ENCODE assay signal across 15 mouse cellular contexts in genomic region chr17:86214285-86214684, GRCm38 (mm10). TPM values are rescaled to one million over a fixed set of nuclear protein-coding genes. Genes with fewer than 3 reads are reported as not detected.
DNase-seq lines count a peak whose midpoint lies in the region; ATAC-seq and TF ChIP-seq lines count a peak whose summit lies in the region.
"Had no signal": no experiment of that assay in that cellular context is flagged by ENCODE, and none has a peak within 500 bp of the region (broad histone marks: within the 10 kb centered on the region; RNA-seq: fewer than 3 reads in every experiment).

No protein-coding gene starts in this region.

- H3K27me3 ChIP-seq in hindbrain, embryonic 13.5 days, result no peaks in the 10 kb centered on the region
- no peaks in the 10 kb centered on the region for H3K27me3 ChIP-seq in hindbrain, embryonic 10.5 days (ENCODE audit: insufficient read depth, poor library complexity, severe bottlenecking)
- no peaks in the 10 kb centered on the region for H3K27me3 ChIP-seq in midbrain, embryonic 14.5 days (ENCODE audit: control insufficient read depth, insufficient read depth, low read length)
- H3K27me3 ChIP-seq: heart, embryonic 12.5 days; neural tube, embryonic 12.5 days had no signal

- no peak overlapping the region for H3K9ac ChIP-seq in hindbrain, embryonic 13.5 days
- no peak overlapping the region for H3K9ac ChIP-seq in ES-E14 (ENCODE audit: insufficient read depth, low read depth, low read length, poor library complexity, severe bottlenecking)
- H3K9ac ChIP-seq in midbrain, embryonic 14.5 days (replicated peaks; ENCODE audit: low read length), result no peak overlapping the region
- H3K9ac ChIP-seq: heart, embryonic 12.5 days; neural tube, embryonic 12.5 days had no signal

- H3K4me1 ChIP-seq in hindbrain, embryonic 13.5 days (replicated peaks), result peaks cover 8% of the 10 kb centered on the region
- H3K4me1 ChIP-seq in hindbrain, embryonic 10.5 days (replicated peaks), result 0 out of 2 replicates have a peak, but pooled peaks cover 3% of the 10 kb centered on the region
- peaks cover 0 to 3% of the 10 kb centered on the region in 2 experiments; a peak in 1 of 4 replicates for H3K4me1 ChIP-seq in ES-E14 (ENCODE audit: control insufficient read depth in 2 of 2, insufficient read depth in 2 of 2, low read length in 2 of 2, poor library complexity in 1 of 2)
- no peaks in the 10 kb centered on the region for H3K4me1 ChIP-seq in midbrain, embryonic 14.5 days (ENCODE audit: control insufficient read depth, insufficient read depth, low read length)
- H3K4me1 ChIP-seq: neural tube, embryonic 12.5 days had no signal

- H3K4me2 ChIP-seq in hindbrain, embryonic 13.5 days, result no peak overlapping the region
- no peak overlapping the region for H3K4me2 ChIP-seq in midbrain, embryonic 14.5 days (ENCODE audit: low read length)
- H3K4me2 ChIP-seq: heart, embryonic 12.5 days; liver, embryonic 11.5 days; neural tube, embryonic 12.5 days had no signal

- no peak for ATAC-seq in hindbrain, embryonic 13.5 days (ENCODE audit: low FRiP score)
- ATAC-seq in midbrain, embryonic 14.5 days (ENCODE audit: low FRiP score, low TSS enrichment), result no peak

- in situ Hi-C loops in ES-E14 (cut with MboI; ENCODE audit: low sequenced_read_pairs in 2 of 2, unreplicated experiment in 2 of 2), result no loop called here

- no peaks in the 10 kb centered on the region for H3K9me3 ChIP-seq in hindbrain, embryonic 13.5 days
- H3K9me3 ChIP-seq in hindbrain, embryonic 10.5 days, result no peaks in the 10 kb centered on the region
- no peaks in the 10 kb centered on the region for H3K9me3 ChIP-seq in ES-E14 (ENCODE audit: control insufficient read depth, insufficient read depth, low read depth, low read length)
- no peaks in the 10 kb centered on the region for H3K9me3 ChIP-seq in midbrain, embryonic 14.5 days (ENCODE audit: control insufficient read depth, low read length)
- H3K9me3 ChIP-seq: heart, embryonic 12.5 days; neural tube, embryonic 12.5 days had no signal

- H3K27ac ChIP-seq in hindbrain, embryonic 13.5 days, result peak overlapping the region; percentile 73
- no peak overlapping the region for H3K27ac ChIP-seq in hindbrain, embryonic 10.5 days
- no peak overlapping the region for H3K27ac ChIP-seq in ES-E14 (ENCODE audit: insufficient read depth, low read depth, low read length, poor library complexity, severe bottlenecking)
- H3K27ac ChIP-seq in midbrain, embryonic 14.5 days (replicated peaks; ENCODE audit: low read depth, low read length), result no peak overlapping the region
- H3K27ac ChIP-seq: neural tube, embryonic 12.5 days had no signal

- DNase-seq in hindbrain, embryonic 10.5 days (ENCODE audit: low spot score), result no peak
- peak; percentile 7 for DNase-seq in ES-E14 (ENCODE audit: low read depth, low spot score)
- DNase-seq in frontal cortex, adult 2 months (ENCODE audit: extremely low spot score in 1 of 2, low spot score in 1 of 2), result peak; percentile 76 to 77
- DNase-seq in midbrain, embryonic 14.5 days, result peak; percentile 30
- DNase-seq in gastrocnemius, adult 18-20 months (ENCODE audit: low spot score), result no peak
- no peak for DNase-seq in embryo, embryonic 11 days
- DNase-seq in lung, postnatal 10 days, result no peak
- DNase-seq: B cell, adult 2 months; cerebellum, adult 11-12 months; kidney, postnatal 4 days; thymus, postnatal 25 days had no signal

- H3K4me3 ChIP-seq in hindbrain, embryonic 13.5 days, result no peak overlapping the region
- no peak overlapping the region for H3K4me3 ChIP-seq in hindbrain, embryonic 10.5 days
- no peak overlapping the region for H3K4me3 ChIP-seq in ES-E14 (ENCODE audit: insufficient read depth in 1 of 2, low read depth in 1 of 2, low read length in 2 of 2, poor library complexity in 1 of 2, severe bottlenecking in 1 of 2)
- H3K4me3 ChIP-seq in midbrain, embryonic 14.5 days (replicated peaks; ENCODE audit: low read depth, low read length), result no peak overlapping the region
- H3K4me3 ChIP-seq: heart, embryonic 12.5 days; neural tube, embryonic 12.5 days had no signal

- no peaks in the 10 kb centered on the region for H3K36me3 ChIP-seq in hindbrain, embryonic 13.5 days
- H3K36me3 ChIP-seq in hindbrain, embryonic 10.5 days, result no peaks in the 10 kb centered on the region
- no peaks in the 10 kb centered on the region for H3K36me3 ChIP-seq in ES-E14 (ENCODE audit: control insufficient read depth, insufficient read depth, low read length, poor library complexity, severe bottlenecking)
- no peaks in the 10 kb centered on the region for H3K36me3 ChIP-seq in midbrain, embryonic 14.5 days (ENCODE audit: control insufficient read depth, insufficient read depth, low read length)
- H3K36me3 ChIP-seq: heart, embryonic 12.5 days; neural tube, embryonic 12.5 days had no signal

- 39% methylated on average over 9 of the region's 9 CpGs for WGBS in hindbrain, embryonic 13.5 days
- 51% methylated on average over 9 of the region's 9 CpGs for WGBS in hindbrain, embryonic 10.5 days
- 37% methylated on average over 9 of the region's 9 CpGs for whole genome bisulfite sequencing in midbrain, embryonic 14.5 days

TF ChIP-seq in ES-E14, 5 proteins besides CTCF, POLR2A, EP300 and RAD21:
- TF ChIP-seq ZC3H11A (IDR thresholded peaks at IDR 0.05; ENCODE audit: borderline replicate concordance, low read depth, low read length), result no peak
- TF ChIP-seq CHD2 (IDR thresholded peaks at IDR 0.05; ENCODE audit: low read depth, low read length), result no peak
- TF ChIP-seq MAFK (IDR thresholded peaks at IDR 0.05; ENCODE audit: insufficient read depth, low read depth, low read length), result no peak
- TF ChIP-seq ZNF384 (IDR thresholded peaks at IDR 0.05; ENCODE audit: low read depth, low read length), result no peak
- no peak for TF ChIP-seq HCFC1 (IDR thresholded peaks at IDR 0.05; ENCODE audit: borderline replicate concordance, insufficient read depth, low read length)

RNA-seq across cellular contexts. Expression of gene Prkce, which starts 46.7 kb away (rescaled TPM):
- 18.7 and 19.8 TPM in 2 replicates for polyA plus RNA-seq in hindbrain, embryonic 13.5 days (2015; fragmentation: Nextera tagmentation; extraction: Ambion mirVana)
- 4.4 and 4.9 TPM in 2 replicates for polyA plus RNA-seq in hindbrain, embryonic 10.5 days (2016; fragmentation: Nextera tagmentation; extraction: Ambion mirVana)
- 1.7 and 2.4 TPM in 2 replicates for total RNA-seq in ES-E14 (2012; rRNA removed)
- polyA plus RNA-seq in frontal cortex, adult 2 months (2012; rRNA removed), result 83.3 and 96.6 TPM in 2 replicates
- polyA plus RNA-seq in midbrain, embryonic 14.5 days (2014; fragmentation: Nextera tagmentation; extraction: Ambion mirVana), result 25.4 and 29.6 TPM in 2 replicates
- 10 to 100 TPM; 11.6 to 12.3 TPM for total RNA-seq in gastrocnemius, adult 18-20 months (2021)

Comparison
In these comparisons a context has a peak if more than half of its experiments do, and no peak if none do; other contexts are left out.
1. DNase-seq: peak in ES-E14 (single experiment), frontal cortex, adult 2 months (2 of 2) and midbrain, embryonic 14.5 days (single experiment); none in hindbrain, embryonic 10.5 days (single experiment), gastrocnemius, adult 18-20 months (single experiment), embryo, embryonic 11 days (single experiment) and lung, postnatal 10 days (single experiment).